Mouse (Mus musculus): ENCODE measurements around the gene Hist1h2ae. TPM values are rescaled to one million over a fixed set of nuclear protein-coding genes. Genes with fewer than 3 reads are reported as not detected.

Gene Hist1h2ae
- total RNA-seq (2014; rRNA removed) (76.7 and 98.8 TPM in 2 replicates), polyA plus RNA-seq (2015; fragmentation: Nextera tagmentation; extraction: Ambion mirVana) (4.5 and 5.9 TPM in 2 replicates)

GRCm38 (mm10) chr13:23571022-23571503 is at the start of gene Hist1h2ae, which contains the start of gene Hist1h2bg:
Hist1h2ae (minus strand) TSS chr13:23571220.
Hist1h2bg (plus strand) TSS chr13:23571396.
- ATAC-seq (ENCODE audit: low FRiP score) (peak; percentile 90), DNase-seq (ENCODE audit: low spot score) (peak; percentile 97)
- 0 out of 2 replicates have a peak, but pooled peaks cover 3% of the 10 kb centered on the region for H3K4me1 ChIP-seq (ENCODE audit: insufficient read depth, low read length)
- H3K27me3 ChIP-seq (ENCODE audit: insufficient read depth, low read length): no peaks in the 10 kb centered on the region
- 0% methylated on average over 16 of the region's 18 CpGs for WGBS
- no peaks in the 10 kb centered on the region for H3K36me3 ChIP-seq (ENCODE audit: insufficient read depth, low read length)
- TF ChIP-seq CTCF (IDR thresholded peaks at IDR 0.05): no peak
- peak within 1 kb of the TSS; percentile 86 for H3K27ac ChIP-seq (ENCODE audit: low read depth, low read length)
- H3K4me3 ChIP-seq (ENCODE audit: low read depth, low read length): peak within 1 kb of the TSS; percentile 39
- peak within 1 kb of the TSS; percentile 50; the same call in 1 of the 2 replicates for H3K9ac ChIP-seq (replicated peaks; ENCODE audit: low read length, poor library complexity, severe bottlenecking)
- peak within 1 kb of the TSS; percentile 52 for H3K4me2 ChIP-seq (ENCODE audit: low read depth, low read length, poor library complexity, severe bottlenecking)
- H3K9me3 ChIP-seq (ENCODE audit: low read length): no peaks in the 10 kb centered on the region

GRCm38 (mm10) chr13:23620056-23620732 is 49.2 kb upstream of the Hist1h2ae start:
- ATAC-seq (ENCODE audit: low FRiP score) (no peak), DNase-seq (ENCODE audit: low spot score) (no peak)
- TF ChIP-seq CTCF (IDR thresholded peaks at IDR 0.05): no peak
- peak overlapping the region; percentile 90 for H3K27ac ChIP-seq (ENCODE audit: low read depth, low read length)
- WGBS: 54% methylated on average over 12 of the region's 12 CpGs
- no peaks in the 10 kb centered on the region for H3K27me3 ChIP-seq (ENCODE audit: insufficient read depth, low read length)
- peak overlapping the region; percentile 58; the same call in 1 of the 2 replicates for H3K9ac ChIP-seq (replicated peaks; ENCODE audit: low read length, poor library complexity, severe bottlenecking)
- no peaks in the 10 kb centered on the region for H3K4me1 ChIP-seq (ENCODE audit: insufficient read depth, low read length)
- no peaks in the 10 kb centered on the region for H3K9me3 ChIP-seq (ENCODE audit: low read length)
- H3K4me2 ChIP-seq (ENCODE audit: low read depth, low read length, poor library complexity, severe bottlenecking): peak overlapping the region; percentile 81
- H3K36me3 ChIP-seq (ENCODE audit: insufficient read depth, low read length): no peaks in the 10 kb centered on the region
- H3K4me3 ChIP-seq (ENCODE audit: low read depth, low read length): peak overlapping the region; percentile 52

GRCm38 (mm10) chr13:23611638-23612037 is 40.6 kb upstream of the Hist1h2ae start:
- ATAC-seq (ENCODE audit: low FRiP score) (no peak), DNase-seq (ENCODE audit: low spot score) (no peak)
- Histone ChIP-seq H3K4me2 (ENCODE audit: low read depth, low read length, poor library complexity, severe bottlenecking) (no peak overlapping the region), H3K27me3 (ENCODE audit: insufficient read depth, low read length) (no peaks in the 10 kb centered on the region), H3K9ac (replicated peaks; ENCODE audit: low read length, poor library complexity, severe bottlenecking) (no peak overlapping the region), H3K4me1 (ENCODE audit: insufficient read depth, low read length) (no peaks in the 10 kb centered on the region), H3K4me3 (ENCODE audit: low read depth, low read length) (no peak overlapping the region), H3K27ac (ENCODE audit: low read depth, low read length) (no peak overlapping the region), H3K9me3 (ENCODE audit: low read length) (no peaks in the 10 kb centered on the region), H3K36me3 (ENCODE audit: insufficient read depth, low read length) (no peaks in the 10 kb centered on the region)
- TF ChIP-seq CTCF (IDR thresholded peaks at IDR 0.05): no peak
- 86% methylated on average over 3 of the region's 3 CpGs for whole genome bisulfite sequencing

- H3K27ac ChIP-seq (ENCODE audit: low read depth, low read length): no peak overlapping the region
Observed at GRCm38 (mm10) chr13:23610393-23610792, 39.4 kb upstream of the Hist1h2ae start.

GRCm38 (mm10) chr13:23609844-23610243 is 38.8 kb upstream of the Hist1h2ae start:
- no peaks in the 10 kb centered on the region for H3K4me1 ChIP-seq (ENCODE audit: insufficient read depth, low read length)
- H3K36me3 ChIP-seq (ENCODE audit: insufficient read depth, low read length): no peaks in the 10 kb centered on the region
- no peak for DNase-seq (ENCODE audit: low spot score)
- H3K27ac ChIP-seq (ENCODE audit: low read depth, low read length): no peak overlapping the region
- ATAC-seq (ENCODE audit: low FRiP score): no peak
- no peak overlapping the region for H3K4me2 ChIP-seq (ENCODE audit: low read depth, low read length, poor library complexity, severe bottlenecking)
- TF ChIP-seq CTCF (IDR thresholded peaks at IDR 0.05): no peak
- H3K9me3 ChIP-seq (ENCODE audit: low read length): no peaks in the 10 kb centered on the region
- H3K4me3 ChIP-seq (ENCODE audit: low read depth, low read length): no peak overlapping the region
- H3K27me3 ChIP-seq (ENCODE audit: insufficient read depth, low read length): no peaks in the 10 kb centered on the region
- H3K9ac ChIP-seq (replicated peaks; ENCODE audit: low read length, poor library complexity, severe bottlenecking): no peak overlapping the region

More at GRCm38 (mm10) chr13:23610393-23610792, 39.4 kb upstream of the Hist1h2ae start:
- Histone ChIP-seq H3K36me3 (ENCODE audit: insufficient read depth, low read length) (no peaks in the 10 kb centered on the region), H3K4me2 (ENCODE audit: low read depth, low read length, poor library complexity, severe bottlenecking) (no peak overlapping the region), H3K27me3 (ENCODE audit: insufficient read depth, low read length) (no peaks in the 10 kb centered on the region), H3K4me3 (ENCODE audit: low read depth, low read length) (no peak overlapping the region), H3K9ac (replicated peaks; ENCODE audit: low read length, poor library complexity, severe bottlenecking) (no peak overlapping the region), H3K4me1 (ENCODE audit: insufficient read depth, low read length) (no peaks in the 10 kb centered on the region), H3K9me3 (ENCODE audit: low read length) (no peaks in the 10 kb centered on the region)
- ATAC-seq (ENCODE audit: low FRiP score) (no peak), DNase-seq (ENCODE audit: low spot score) (no peak)
- TF ChIP-seq CTCF (IDR thresholded peaks at IDR 0.05): no peak
- 65% methylated on average over 2 of the region's 2 CpGs for WGBS

GRCm38 (mm10) chr13:23609209-23609608 is 38.2 kb upstream of the Hist1h2ae start:
- no peak overlapping the region for H3K27ac ChIP-seq (ENCODE audit: low read depth, low read length)
- no peak for ATAC-seq (ENCODE audit: low FRiP score)
- H3K4me1 ChIP-seq (ENCODE audit: insufficient read depth, low read length): no peaks in the 10 kb centered on the region
- H3K27me3 ChIP-seq (ENCODE audit: insufficient read depth, low read length): no peaks in the 10 kb centered on the region
- WGBS: 91% methylated on average over 4 of the region's 4 CpGs
- no peak overlapping the region for H3K4me2 ChIP-seq (ENCODE audit: low read depth, low read length, poor library complexity, severe bottlenecking)
- no peak overlapping the region for H3K9ac ChIP-seq (replicated peaks; ENCODE audit: low read length, poor library complexity, severe bottlenecking)
- no peak for DNase-seq (ENCODE audit: low spot score)
- no peak overlapping the region for H3K4me3 ChIP-seq (ENCODE audit: low read depth, low read length)
- no peaks in the 10 kb centered on the region for H3K36me3 ChIP-seq (ENCODE audit: insufficient read depth, low read length)
- no peak for TF ChIP-seq CTCF (IDR thresholded peaks at IDR 0.05)
- no peaks in the 10 kb centered on the region for H3K9me3 ChIP-seq (ENCODE audit: low read length)
